Mouse (Mus musculus) cerebellum, adult (tissue): Measurements from ENCODE around the gene Nlgn3.
"Not testable (repeated sequence)": the region's sequence is repeated elsewhere in the genome, so short reads cannot be mapped to it uniquely, and the experiment has no call there.

ENCODE experiments used
- ATAC-seq: cut with Nextera tagmentation; 2 replicates; pipeline ENCODE4 v1.9.2; 2017; ENCODE audit warnings: mild to moderate bottlenecking, moderate library complexity, mixed read lengths; ENCODE audit not compliant: insufficient number of reproducible peaks, low FRiP score, low TSS enrichment

Nlgn3 gene

DNA sequence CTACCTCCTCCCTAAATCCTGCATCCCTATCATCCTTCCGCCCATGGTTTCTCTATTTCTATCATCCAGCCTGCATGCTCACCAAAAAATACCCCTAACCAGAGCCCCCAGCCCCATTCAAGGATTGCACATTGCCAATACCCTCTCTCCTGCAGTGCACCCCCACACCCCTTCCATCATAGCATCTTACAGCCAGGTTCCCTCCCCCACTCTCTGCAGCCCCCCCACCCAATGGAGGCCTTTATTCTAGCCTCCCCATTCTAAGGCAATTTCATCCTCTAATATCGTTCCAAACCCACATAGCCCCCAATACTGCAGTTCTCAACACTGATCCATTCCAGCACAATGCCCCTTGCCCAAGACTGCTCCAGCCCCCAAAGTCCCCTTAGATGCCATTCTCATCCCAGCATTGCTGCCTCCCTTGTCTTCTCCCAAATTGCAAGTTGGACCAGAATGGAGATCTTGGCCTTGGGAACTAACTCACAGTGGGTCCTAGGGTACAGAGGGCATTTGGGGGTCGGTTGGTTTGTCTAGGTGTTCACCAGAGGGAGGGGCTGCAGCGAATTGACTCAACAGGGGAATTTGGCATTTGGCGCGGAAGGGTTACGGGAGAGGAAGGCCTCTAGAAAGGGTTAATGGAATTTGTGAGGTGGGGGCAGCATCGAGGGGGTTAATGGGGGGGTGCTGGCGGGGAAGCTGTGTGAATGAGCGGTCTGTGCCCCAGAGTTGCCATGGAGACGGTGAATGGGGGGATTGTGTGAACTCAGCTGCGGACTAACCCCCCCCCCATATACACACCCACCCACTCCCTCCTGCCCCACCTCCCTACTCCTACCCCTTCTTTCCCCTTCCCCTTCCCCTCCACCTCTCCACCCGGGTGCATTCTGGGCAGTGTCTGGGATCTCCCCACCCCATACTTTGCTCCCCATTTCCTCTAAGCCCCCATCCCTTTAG lies 782 bp downstream of the Nlgn3 start:
- ATAC-seq: no peak

DNA sequence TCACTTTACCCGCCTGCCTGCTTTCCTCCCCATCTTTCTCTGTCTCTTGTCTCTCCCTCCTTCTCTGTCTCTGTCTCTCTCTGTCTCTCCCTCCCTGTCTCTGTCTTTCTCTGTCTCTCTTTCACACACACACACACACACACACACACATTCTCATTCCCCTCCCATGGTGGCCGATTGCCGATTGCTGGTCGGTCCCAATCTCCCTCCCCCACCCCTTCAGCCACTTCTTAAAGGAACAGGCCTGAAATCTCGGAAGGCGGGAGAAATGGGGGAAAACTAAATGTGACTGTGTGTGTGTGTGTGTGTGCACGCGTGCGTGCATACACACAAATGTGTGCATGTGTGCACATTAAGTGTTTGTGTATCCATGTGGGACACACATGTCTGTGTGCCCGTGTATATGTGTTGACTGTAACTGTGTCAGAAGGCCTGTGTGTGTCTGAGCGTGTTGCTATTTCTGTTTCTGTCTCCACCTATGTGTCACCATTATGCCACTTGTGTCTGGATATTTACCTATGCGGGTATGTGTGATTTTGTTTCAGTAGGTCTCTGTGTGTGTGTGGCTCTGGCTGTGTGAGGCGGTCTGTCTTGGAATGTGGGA lies 1.6 kb downstream of the Nlgn3 start:
- ATAC-seq: 0 out of 2 replicates have a peak, but pooled peaks have one; percentile 13

DNA sequence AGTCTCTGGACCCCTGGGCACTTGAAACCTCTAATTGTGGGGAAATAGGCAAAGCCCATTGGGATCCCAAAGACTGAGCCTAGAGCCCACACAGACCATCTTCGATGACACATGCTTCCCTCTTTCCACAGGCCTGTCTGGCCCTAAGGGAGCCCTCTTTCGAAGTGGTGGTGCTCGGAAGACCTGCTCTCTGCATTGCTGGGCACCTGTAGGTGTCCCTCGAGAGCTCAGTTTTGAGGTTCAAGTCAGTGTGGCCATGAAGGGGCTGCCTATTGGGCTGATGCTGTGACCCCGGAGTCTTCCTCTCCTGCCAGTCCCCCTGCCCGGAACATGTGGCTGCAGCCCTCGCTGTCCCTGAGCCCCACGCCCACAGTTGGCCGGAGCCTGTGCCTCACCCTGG lies 2.7 kb downstream of the Nlgn3 start:
- no peak for ATAC-seq

DNA sequence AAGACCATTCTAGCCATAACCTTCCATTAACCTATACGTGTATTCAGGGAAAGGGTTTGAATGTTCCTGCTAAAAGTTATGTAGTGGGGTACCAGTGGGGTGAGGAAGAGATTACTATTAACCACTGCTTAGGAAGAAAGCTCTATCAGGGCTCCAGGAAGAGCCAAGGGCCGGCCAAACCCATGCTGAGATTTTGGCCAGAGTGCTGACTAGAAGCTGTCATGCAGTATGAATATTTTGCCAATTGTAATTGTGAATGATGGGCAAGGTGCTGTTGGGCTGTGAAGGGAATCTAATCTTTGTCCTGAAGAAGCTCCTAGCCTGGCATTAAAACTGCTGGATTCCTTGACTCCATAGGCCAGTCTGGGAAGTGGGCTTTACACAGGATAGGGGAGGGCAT lies 5.7 kb downstream of the Nlgn3 start:
- ATAC-seq: no peak

DNA sequence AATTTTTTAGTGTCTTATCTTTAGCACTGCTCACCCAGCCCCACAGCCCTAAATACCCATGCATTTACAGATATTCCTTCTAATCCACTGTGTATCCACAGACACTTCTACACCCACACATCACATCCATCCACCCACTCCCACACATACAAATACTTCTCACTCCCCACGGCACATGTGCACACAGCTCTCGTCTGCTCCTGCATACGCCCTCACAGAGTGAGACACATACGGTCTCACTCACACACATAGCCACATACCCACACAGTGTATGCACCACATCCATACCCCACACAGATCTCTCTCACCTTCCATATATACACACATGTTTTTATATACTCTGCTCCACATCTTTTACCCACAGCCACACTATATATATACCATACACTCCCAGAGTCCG lies 10.3 kb downstream of the Nlgn3 start:
- no peak for ATAC-seq

DNA sequence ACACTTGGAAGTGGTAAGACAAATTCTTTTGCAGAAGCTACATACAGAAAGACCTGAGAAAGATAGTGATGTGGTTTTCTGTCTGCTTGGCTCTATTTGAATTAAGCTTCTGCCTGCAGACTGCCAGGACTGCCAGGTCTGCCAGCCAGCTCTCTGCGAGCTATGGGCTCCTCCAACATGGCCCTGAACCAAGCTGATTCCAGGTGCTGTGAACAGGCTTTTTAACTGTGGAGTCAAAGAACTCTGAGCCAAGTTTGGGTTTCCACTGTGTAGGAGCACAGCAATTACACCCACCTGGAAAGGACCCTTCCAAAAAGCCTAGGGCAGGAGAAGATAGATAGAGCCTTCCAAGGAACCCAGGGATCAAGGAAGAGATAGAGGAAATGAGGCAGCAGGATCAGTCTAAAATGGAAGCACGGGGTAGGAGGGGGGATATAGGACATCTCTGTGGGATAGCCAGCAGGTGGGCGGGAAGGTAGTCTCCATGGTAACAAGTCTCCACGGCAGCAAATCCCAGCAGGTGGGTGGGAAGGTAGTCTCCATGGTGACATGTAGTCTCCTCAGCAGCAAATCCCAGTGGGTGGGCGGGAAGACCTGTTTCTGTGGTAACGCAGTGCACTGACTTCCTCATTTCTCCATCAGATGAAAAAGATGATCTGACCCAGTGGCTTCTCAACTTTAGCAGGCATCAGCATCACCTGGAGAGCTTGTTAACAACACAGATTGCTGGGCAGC lies 14.8 kb downstream of the Nlgn3 start:
- ATAC-seq: 0 out of 2 replicates have a peak, but pooled peaks have one; percentile 36

DNA sequence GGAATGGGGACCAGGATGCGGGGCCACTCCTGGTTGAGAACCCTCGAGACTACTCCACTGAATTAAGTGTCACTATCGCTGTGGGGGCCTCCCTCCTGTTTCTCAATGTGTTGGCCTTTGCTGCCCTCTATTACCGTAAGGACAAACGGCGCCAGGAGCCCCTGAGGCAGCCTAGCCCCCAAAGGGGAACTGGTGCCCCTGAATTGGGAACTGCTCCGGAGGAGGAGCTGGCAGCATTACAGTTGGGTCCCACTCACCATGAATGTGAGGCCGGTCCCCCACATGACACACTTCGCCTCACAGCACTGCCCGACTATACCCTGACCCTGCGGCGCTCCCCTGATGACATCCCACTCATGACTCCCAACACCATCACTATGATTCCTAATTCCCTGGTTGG lies 20.8 kb downstream of the Nlgn3 start:
- ATAC-seq: no peak

DNA sequence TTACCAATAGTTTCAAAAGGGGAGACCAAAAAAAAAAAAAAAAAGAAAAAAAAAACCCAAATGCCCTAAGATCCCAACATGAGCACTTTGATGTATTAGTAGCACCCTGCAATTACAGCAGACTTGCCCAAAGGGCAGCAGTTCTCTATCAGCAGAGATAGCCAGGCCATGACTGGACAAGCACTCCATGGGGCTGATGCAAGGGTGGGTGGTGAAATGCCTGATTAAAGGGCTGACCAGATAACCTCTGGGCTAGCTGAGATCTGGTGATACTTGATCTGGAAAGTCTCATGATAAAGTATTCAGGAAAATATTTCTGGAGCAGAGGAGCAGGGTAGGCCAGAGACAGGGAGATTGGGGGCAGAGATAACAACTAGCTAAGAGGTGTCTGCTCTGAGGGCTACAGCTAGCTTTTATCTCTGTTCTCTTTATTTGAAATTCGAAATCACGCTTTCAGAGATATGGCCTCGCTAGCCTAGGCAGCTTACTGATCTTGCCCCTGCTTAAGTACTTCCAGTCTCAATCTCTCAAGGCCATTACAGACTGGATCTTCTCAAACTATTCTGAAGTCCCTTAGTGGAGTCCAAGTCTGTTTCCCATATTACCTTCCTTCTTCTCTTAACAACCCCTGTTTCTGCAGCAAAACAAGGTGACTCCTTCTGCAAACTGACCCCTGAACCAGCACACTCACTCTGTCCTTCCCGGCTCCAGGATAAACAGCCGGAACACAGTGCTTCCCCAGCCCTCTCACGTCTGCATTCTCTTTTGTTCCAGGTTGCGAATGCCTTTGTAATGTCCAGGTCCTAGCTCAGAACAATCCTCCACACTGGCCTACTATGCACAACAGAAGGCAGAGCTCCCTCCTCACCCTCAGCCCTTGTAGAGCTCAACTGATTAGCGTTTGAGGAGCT lies 27.3 kb downstream of the Nlgn3 start:
- no peak for ATAC-seq

DNA sequence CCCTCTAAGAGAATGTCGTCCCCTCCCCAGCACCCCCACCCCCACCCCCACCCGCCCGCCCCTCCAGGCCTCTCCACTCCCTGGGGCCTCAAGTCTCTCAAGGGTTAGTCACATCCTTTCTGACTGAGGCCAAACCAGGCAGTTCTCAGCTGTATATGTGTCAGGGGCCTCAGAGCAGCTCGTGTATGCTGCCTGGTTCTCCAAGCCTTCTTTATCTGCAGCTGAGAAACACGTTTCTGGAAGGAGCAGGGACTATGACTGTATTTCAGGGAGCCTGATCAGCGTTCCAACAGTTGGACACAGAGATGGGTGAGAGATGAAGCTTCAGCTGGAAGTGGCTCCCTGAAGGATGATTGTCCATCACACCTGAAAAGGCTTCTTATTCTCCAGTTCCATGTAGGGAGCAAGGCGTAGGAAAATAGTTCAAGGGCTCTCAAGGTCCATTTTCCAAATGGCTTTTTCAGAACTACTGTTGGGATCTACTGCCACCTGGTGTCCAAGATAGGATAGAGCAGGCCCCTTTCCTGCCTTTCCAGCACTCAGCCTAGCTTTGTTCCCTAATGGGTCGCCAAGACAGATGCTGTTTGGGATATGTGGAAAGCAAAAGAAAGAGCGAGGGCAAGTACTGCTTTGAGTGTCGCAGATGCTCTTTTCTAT lies 30.5 kb downstream of the Nlgn3 start:
- ATAC-seq: no peak

DNA sequence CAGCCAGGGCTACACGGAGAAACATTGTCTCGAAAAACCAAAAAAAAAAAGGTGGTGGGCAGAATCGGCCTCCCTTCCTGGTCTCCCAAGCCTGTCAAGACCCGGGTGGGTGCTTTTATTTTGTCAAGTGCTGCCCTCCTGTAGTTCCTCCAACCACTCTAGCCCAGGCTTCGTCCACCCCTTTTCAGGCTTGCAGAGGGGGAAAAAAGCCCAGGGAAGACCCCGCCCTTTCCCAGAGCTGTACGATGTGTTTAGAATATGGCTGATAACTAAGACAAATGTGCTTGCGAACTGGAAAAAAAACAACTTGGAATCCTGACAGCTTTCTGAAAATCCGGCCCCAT lies 33.0 kb downstream of the Nlgn3 start:
- peak; percentile 27; the same call in 1 of the 2 replicates for ATAC-seq

DNA sequence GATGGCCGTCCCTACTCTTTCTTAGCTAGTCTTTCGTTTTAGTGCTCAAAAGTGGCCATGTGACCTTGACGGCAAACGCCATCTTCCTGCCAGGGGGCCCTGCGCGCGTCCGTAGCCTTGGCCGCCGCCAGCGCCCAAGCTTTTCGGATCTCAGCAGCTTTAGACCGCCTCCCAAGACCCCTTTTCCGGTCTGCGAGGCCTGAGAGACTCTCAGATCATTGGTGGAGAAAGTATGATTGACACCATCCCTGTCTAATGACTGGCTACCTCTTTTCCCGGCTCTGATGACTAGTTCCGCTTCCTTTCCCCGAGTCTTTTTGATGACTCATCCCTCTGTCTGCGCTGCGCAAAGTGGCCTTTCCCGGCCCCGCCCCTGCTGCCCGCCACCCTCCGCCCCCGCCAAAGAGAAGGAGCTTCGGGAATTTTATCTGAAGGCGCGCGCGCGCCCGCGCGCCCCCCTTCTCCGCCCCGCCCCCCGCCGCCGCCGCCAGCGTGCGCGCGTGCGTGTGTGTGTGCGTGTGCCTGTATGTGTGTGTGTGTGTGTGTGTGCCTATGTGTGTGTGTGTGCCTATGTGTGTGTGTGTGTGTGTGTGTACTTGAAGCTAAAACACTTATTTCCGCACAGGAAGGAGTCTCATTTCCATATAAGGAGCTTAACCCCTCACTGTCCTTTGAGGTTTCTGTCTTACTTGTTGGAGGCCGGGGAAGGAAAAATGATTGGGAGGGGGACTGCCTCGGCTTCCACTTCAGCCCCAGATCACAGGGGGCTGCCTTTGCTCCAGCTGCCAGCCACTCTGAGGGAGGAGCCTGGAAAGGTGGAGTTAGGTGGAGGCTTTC lies 33.6 kb downstream of the Nlgn3 start:
- peak; percentile 99 for ATAC-seq

DNA sequence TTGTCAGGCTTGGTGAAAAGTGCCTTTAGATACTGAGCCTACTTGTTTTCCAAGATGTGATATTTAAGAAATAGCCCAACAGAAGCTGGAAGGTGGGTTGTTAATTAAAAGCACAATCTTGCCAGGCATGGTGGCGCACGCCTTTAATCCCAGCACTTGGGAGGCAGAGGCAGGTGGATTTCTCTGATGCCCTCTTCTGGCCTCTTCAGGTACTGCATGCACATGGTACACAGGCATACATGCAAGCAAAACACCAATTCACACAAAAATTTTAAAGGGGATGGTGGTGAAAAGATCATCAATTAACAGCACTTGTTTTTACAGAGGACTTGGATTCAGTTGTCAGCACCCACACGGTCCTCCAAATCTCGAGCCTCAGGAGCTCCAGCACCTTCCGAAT lies 35.6 kb downstream of the Nlgn3 start:
- ATAC-seq: no peak

DNA sequence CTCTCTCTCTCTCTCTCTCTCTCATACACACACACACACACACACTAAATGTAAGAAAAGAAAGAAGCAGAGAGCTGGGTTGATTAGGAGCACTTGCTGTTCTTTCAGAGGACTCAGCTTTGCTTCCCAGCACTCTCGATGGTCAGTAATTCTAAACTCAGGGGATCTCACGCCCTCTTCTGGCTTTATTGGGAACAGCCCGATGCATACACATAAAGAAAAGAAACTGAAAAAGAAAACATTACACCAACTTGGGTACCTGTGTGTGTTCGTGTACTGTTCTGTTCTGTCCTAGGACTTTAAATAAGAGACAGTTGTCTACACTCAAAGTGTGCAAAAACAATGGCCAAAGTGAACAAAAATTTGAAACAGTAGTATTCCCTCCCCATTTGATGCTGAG lies 39.7 kb downstream of the Nlgn3 start:
- ATAC-seq: no peak

DNA sequence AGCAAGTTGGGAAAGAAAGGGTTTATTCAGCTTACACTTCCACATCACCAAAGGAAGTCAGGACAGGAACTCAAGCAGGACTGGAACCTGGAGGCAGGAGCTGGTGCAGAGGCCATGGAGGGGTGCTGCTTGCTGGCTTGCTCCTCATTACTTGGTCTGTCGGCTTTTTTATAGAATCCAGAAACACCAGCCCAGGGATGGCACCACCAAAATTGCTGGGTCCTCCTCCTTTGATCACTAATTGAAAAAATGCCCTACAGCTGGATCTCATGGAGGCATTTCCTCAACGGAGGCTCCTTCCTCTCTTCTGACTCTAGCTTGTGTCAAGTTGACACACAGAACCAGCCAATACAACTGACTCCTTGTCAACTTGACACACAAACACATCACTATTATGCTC lies 43.9 kb downstream of the Nlgn3 start:
- not testable (repeated sequence) for ATAC-seq

DNA sequence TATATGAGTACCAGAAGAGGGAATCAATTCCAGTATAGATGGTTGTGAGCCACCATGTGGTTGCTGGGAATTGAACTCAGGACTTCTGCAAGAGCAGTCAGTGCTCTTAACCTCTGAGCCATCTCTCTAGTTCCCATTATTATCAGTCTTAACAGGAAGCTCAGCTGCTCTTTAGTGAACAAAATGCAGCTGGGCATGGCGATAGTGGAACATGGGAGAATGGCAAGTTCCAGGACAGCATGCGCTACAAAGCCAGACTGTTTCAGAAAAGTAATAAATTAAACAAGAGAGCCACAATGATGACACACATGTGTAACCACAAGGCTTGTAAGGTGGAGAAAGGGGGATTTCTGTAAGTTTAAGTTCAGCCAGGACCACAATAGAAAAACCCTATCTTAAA lies 46.5 kb downstream of the Nlgn3 start:
- no peak for ATAC-seq

DNA sequence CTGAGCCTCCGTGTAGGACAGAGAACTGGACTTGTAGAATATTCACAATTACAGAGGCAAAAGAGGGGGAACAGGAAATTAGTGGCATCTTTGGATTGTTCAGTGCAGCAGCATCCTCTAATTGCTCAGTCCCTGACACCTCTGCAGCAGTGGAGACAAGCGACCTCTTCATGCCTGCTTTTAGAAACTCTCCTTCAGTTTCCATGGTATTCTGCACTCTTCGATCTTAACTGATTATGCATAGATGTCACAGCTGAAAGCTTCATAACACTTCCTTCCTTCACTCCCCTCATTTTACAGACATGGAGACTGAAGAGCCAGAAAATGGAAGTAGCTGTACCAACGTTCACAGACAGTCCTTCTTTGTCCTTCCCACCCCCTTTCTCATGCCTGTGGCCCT lies 47.5 kb downstream of the Nlgn3 start:
- no peak for ATAC-seq

DNA sequence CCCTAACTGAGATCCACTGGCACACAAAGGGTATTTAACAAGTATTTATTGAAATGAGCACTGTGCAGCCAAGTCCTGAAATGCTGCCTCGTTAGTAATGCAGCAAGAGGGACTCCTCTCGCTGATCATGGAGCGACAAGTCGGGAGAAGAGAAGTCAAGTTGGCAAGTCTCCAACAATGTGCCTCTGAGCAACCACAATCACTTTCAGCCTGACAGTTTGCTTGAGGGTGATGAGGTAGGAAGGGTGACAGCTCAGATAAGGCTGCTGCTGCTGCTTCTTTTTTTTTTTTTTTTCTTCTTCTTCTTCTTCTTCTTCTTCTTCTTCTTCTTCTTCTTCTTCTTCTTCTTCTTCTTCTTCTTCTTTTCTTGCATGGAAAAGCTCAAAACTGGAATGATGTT lies 52.2 kb downstream of the Nlgn3 start:
- no peak for ATAC-seq

DNA sequence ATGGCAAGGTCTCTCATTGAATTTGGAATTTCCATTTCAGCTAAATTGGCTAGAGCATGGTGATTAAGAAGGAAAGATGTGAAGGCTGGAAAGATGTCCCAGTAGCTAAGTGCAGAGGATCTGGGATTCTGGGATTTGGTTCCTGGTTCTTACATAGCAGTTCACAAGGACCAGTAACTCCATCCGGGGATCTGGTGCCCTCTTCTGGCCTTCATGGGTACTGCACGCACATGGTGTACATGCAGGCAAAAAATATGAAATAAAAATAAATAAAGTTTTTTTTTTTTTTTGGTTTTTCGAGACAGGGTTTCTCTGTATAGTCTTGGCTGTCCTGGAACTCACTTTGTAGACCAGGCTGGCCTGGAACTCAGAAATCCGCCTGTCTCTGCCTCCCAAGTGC lies 59.9 kb downstream of the Nlgn3 start:
- ATAC-seq: not testable (repeated sequence)

DNA sequence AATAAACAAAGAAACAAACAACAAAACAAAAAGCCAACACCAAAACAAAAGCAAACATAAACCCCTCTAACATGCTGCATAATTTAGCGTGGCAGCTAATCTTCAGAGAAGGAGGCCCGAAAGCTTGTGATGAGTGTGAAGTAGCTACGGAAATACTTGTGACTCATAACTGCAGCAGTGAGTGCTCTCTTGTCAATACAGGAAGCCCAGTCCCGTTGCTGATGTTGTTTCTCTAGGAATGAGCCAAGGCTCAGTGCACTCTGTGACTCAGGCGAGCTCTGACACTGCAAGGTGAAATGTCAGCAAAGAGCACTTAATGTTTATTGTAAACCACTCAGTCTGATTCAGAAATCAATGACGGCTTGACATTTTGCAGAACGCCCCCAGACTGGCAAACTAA lies 70.0 kb downstream of the Nlgn3 start:
- no peak for ATAC-seq
